25 mouse cellular contexts compared by ENCODE assay signal in the genomic region with DNA sequence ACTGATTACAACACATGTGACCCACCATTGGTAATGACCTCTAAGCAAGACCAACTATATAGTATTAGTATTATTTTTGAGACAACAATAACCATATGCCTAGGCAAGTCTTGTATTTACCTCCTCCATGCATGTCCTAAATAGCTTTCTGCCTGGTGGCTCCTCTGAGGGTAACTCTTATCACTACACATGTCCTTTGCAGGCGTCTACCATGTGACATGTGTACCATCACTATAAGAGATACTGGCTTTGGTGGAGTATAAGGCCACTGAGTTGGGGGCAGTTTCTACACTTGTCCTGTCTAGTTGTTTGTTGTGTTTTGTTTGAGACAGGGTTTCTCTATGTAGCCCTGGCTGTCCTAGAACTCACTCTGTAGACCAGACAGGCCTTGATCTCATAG.
DNase-seq lines count a peak whose midpoint lies in the region; ATAC-seq and TF ChIP-seq lines count a peak whose summit lies in the region.
"Had no signal": no experiment of that assay in that cellular context is flagged by ENCODE, and none has a peak within 500 bp of the region (broad histone marks: within the 10 kb centered on the region; RNA-seq: fewer than 3 reads in every experiment).

No protein-coding gene starts in this region.

- no peaks in the 10 kb centered on the region for H3K27me3 ChIP-seq in liver, postnatal 0 days (ENCODE audit: insufficient read depth, low read length)
- H3K27me3 ChIP-seq in liver, embryonic 12.5 days (replicated peaks): no peaks in the 10 kb centered on the region
- no peaks in the 10 kb centered on the region for H3K27me3 ChIP-seq in liver, embryonic 14.5 days (ENCODE audit: control insufficient read depth, insufficient read depth, low read length)
- no peaks in the 10 kb centered on the region for H3K27me3 ChIP-seq in liver, embryonic 16.5 days (ENCODE audit: control insufficient read depth, insufficient read depth, low read depth, low read length)
- H3K27me3 ChIP-seq: embryonic facial prominence, embryonic 12.5 days; forebrain, embryonic 13.5 days; forebrain, embryonic 15.5 days; Patski had no signal

- no peak for ATAC-seq in liver, postnatal 0 days
- ATAC-seq in liver, embryonic 12.5 days: peak; percentile 88
- ATAC-seq in liver, embryonic 14.5 days (ENCODE audit: insufficient read depth): peak; percentile 72; the same call in 1 of the 2 replicates
- peak; percentile 51; the same call in 1 of the 2 replicates for ATAC-seq in liver, embryonic 16.5 days (ENCODE audit: low read depth)
- ATAC-seq: activated CD4-positive, CD25-positive, alpha-beta regulatory T cell, adult 4 months; CD4-positive, CD25-positive, alpha-beta regulatory T cell, adult 4 months; forebrain, embryonic 13.5 days; forebrain, embryonic 15.5 days; Patski had no signal

- intact Hi-C loops in left cerebral cortex, postnatal 25 days (cut with DNase I): no loop called here

- no peaks in the 10 kb centered on the region for H3K9me3 ChIP-seq in liver, postnatal 0 days (ENCODE audit: low read length)
- H3K9me3 ChIP-seq in liver, embryonic 12.5 days (replicated peaks): no peaks in the 10 kb centered on the region
- no peaks in the 10 kb centered on the region for H3K9me3 ChIP-seq in liver, embryonic 14.5 days (ENCODE audit: control insufficient read depth, low read length)
- H3K9me3 ChIP-seq in liver, embryonic 16.5 days (replicated peaks; ENCODE audit: control insufficient read depth, low read length): no peaks in the 10 kb centered on the region
- H3K9me3 ChIP-seq: embryonic facial prominence, embryonic 10.5 days; embryonic facial prominence, embryonic 12.5 days; forebrain, embryonic 13.5 days; forebrain, embryonic 15.5 days; G1E had no signal

- H3K4me1 ChIP-seq in liver, postnatal 0 days (ENCODE audit: insufficient read depth): no peaks in the 10 kb centered on the region
- H3K4me1 ChIP-seq in liver, embryonic 12.5 days: peaks cover 24% of the 10 kb centered on the region
- peaks cover 3 to 15% of the 10 kb centered on the region in 2 experiments; a peak in 2 of 4 replicates for H3K4me1 ChIP-seq in liver, embryonic 14.5 days (replicated peaks; ENCODE audit: control insufficient read depth in 2 of 2, insufficient read depth in 2 of 2, low read length in 1 of 2)
- H3K4me1 ChIP-seq in liver, embryonic 16.5 days (ENCODE audit: control insufficient read depth, low read depth, low read length): no peaks in the 10 kb centered on the region
- H3K4me1 ChIP-seq: embryonic facial prominence, embryonic 12.5 days; forebrain, embryonic 13.5 days had no signal

- no peak overlapping the region for H3K9ac ChIP-seq in liver, postnatal 0 days (replicated peaks)
- no peak overlapping the region for H3K9ac ChIP-seq in liver, embryonic 12.5 days
- H3K9ac ChIP-seq in liver, embryonic 14.5 days (replicated peaks): no peak overlapping the region
- H3K9ac ChIP-seq in liver, embryonic 16.5 days (ENCODE audit: low read depth, low read length): no peak overlapping the region
- H3K9ac ChIP-seq: embryonic facial prominence, embryonic 12.5 days; forebrain, embryonic 13.5 days; forebrain, embryonic 15.5 days had no signal

- peak; percentile 6 for DNase-seq in liver
- DNase-seq in liver, postnatal 0 days: no peak
- peak in 1 of 3 experiments; percentile 4 for DNase-seq in liver, embryonic 14.5 days (ENCODE audit: low read depth in 3 of 3, low spot score in 3 of 3)
- DNase-seq in left cerebral cortex, postnatal 25 days (ENCODE audit: low spot score in 2 of 2): no peak
- no peak for DNase-seq in left cerebral cortex, adult 9 months (ENCODE audit: low spot score in 2 of 2)
- no peak for DNase-seq in right cerebral cortex, postnatal 36 days (ENCODE audit: low spot score in 2 of 2)
- DNase-seq: adrenal gland, adult 8-10 months; adrenal gland, postnatal 14 days; adrenal gland, postnatal 36 days; B cell, adult 2 months; cerebellum, adult 11 months; cerebellum, adult 18-20 months; cerebellum, adult 8-10 months; cerebellum, adult 9-11 months; cerebellum, postnatal 25 days had no signal

- H3K36me3 ChIP-seq in liver, postnatal 0 days (replicated peaks; ENCODE audit: insufficient read depth, low read length): no peaks in the 10 kb centered on the region
- H3K36me3 ChIP-seq in liver, embryonic 12.5 days: no peaks in the 10 kb centered on the region
- H3K36me3 ChIP-seq in liver, embryonic 14.5 days (replicated peaks; ENCODE audit: control insufficient read depth, insufficient read depth, low read depth): no peaks in the 10 kb centered on the region
- no peaks in the 10 kb centered on the region for H3K36me3 ChIP-seq in liver, embryonic 16.5 days (ENCODE audit: control insufficient read depth, insufficient read depth)
- H3K36me3 ChIP-seq: embryonic facial prominence, embryonic 10.5 days; embryonic facial prominence, embryonic 12.5 days; forebrain, embryonic 15.5 days; G1E had no signal

- no peak overlapping the region for H3K27ac ChIP-seq in liver, postnatal 0 days (ENCODE audit: low read depth)
- H3K27ac ChIP-seq in liver, embryonic 12.5 days: no peak overlapping the region
- H3K27ac ChIP-seq in liver, embryonic 14.5 days: no peak overlapping the region
- H3K27ac ChIP-seq in liver, embryonic 16.5 days (ENCODE audit: low read length): no peak overlapping the region
- H3K27ac ChIP-seq: embryonic facial prominence, embryonic 10.5 days; embryonic facial prominence, embryonic 12.5 days; forebrain, embryonic 13.5 days; forebrain, embryonic 15.5 days had no signal

- no peak for TF ChIP-seq CTCF in liver, postnatal 0 days (IDR thresholded peaks at IDR 0.05; ENCODE audit: low read depth)
- TF ChIP-seq CTCF in liver, embryonic 14.5 days (IDR thresholded peaks at IDR 0.05; ENCODE audit: low read depth): no peak

- no peak for TF ChIP-seq EP300 in liver, postnatal 0 days (IDR thresholded peaks at IDR 0.05; ENCODE audit: low read depth)
- peak; percentile 36; the same call in 1 of the 2 replicates for TF ChIP-seq EP300 in liver, embryonic 14.5 days (IDR thresholded peaks at IDR 0.05; ENCODE audit: low read depth)

- WGBS in liver, postnatal 0 days (ENCODE audit: insufficient replicate concordance): 67% methylated on average over 1 of the region's 1 CpGs
- 29% methylated on average over 1 of the region's 1 CpGs for WGBS in liver, embryonic 12.5 days (ENCODE audit: insufficient replicate concordance)
- 17% methylated on average over 1 of the region's 1 CpGs for WGBS in liver, embryonic 14.5 days (ENCODE audit: insufficient replicate concordance)
- WGBS in liver, embryonic 16.5 days (ENCODE audit: insufficient replicate concordance): 30% methylated on average over 1 of the region's 1 CpGs

- H3K4me3 ChIP-seq in liver, postnatal 0 days (ENCODE audit: low read depth, low read length): no peak overlapping the region
- H3K4me3 ChIP-seq in liver, embryonic 12.5 days: no peak overlapping the region
- no peak overlapping the region for H3K4me3 ChIP-seq in liver, embryonic 14.5 days (ENCODE audit: insufficient read depth in 1 of 2, low read depth in 2 of 2, low read length in 2 of 2)
- no peak overlapping the region for H3K4me3 ChIP-seq in liver, embryonic 16.5 days (ENCODE audit: low read depth, low read length)
- H3K4me3 ChIP-seq: embryonic facial prominence, embryonic 10.5 days; embryonic facial prominence, embryonic 12.5 days; forebrain, embryonic 13.5 days; forebrain, embryonic 15.5 days had no signal

- no peak overlapping the region for H3K4me2 ChIP-seq in liver, postnatal 0 days (ENCODE audit: low read depth, low read length)
- H3K4me2 ChIP-seq in liver, embryonic 12.5 days: no peak overlapping the region
- H3K4me2 ChIP-seq in liver, embryonic 14.5 days (ENCODE audit: low read depth): no peak overlapping the region
- no peak overlapping the region for H3K4me2 ChIP-seq in liver, embryonic 16.5 days (ENCODE audit: low read depth, low read length)
- H3K4me2 ChIP-seq: embryonic facial prominence, embryonic 12.5 days; forebrain, embryonic 13.5 days; forebrain, embryonic 15.5 days had no signal
